Mouse (Mus musculus) cerebellum, adult 2 months (tissue): ENCODE results near the gene Lsp1. TPM values are rescaled to one million over a fixed set of nuclear protein-coding genes. Genes with fewer than 3 reads are reported as not detected.

ENCODE experiments used
- DNase-seq, 2 experiments: peaks; one replicate each; pipeline ENCODE4 v3.0.0; 2021
- H3K27ac ChIP-seq: fragments of 200-500 bp; 2 replicates; pipeline ENCODE4 v1.5.1; 2012; ENCODE audit warnings: low read length, control low read depth, inconsistent platforms; ENCODE audit not compliant: insufficient read depth
- H3K27me3 ChIP-seq: fragments of 200-500 bp; 2 replicates; pipeline ENCODE4 v1.6.1; 2012; ENCODE audit warnings: inconsistent platforms, mild to moderate bottlenecking, low read length, moderate library complexity; ENCODE audit not compliant: control insufficient read depth, insufficient read depth
- H3K4me1 ChIP-seq: fragments of 200-500 bp; 2 replicates; pipeline ENCODE4 v1.6.1; 2011; ENCODE audit warnings: low read length; ENCODE audit not compliant: control insufficient read depth, insufficient read depth
- H3K4me3 ChIP-seq: fragments of 200-500 bp; replicated peaks from 2 replicates; pipeline ENCODE3; 2011; ENCODE audit warnings: mild to moderate bottlenecking, low read depth, low read length, control low read depth; ENCODE audit not compliant: insufficient read depth
- CTCF ChIP-seq: fragments of 200-500 bp; IDR thresholded peaks from 2 replicates; pipeline ENCODE4 v1.5.1; 2011; ENCODE audit warnings: low read depth, mild to moderate bottlenecking, control low read depth, low read length, moderate library complexity, borderline replicate concordance; ENCODE audit not compliant: insufficient read depth
- POLR2A ChIP-seq: fragments of 200-500 bp; IDR thresholded peaks from 2 replicates; pipeline ENCODE4 v1.6.1; 2011; ENCODE audit warnings: low read length, control low read depth, borderline replicate concordance; ENCODE audit not compliant: insufficient read depth
- WGBS: fragments of 180-500 bp; shearing (Covaris S2); methylation state at CpG from one replicate; pipeline ENCODE4 v1.1.7; 2018; 5-methylcytosine and 5-hydroxymethylcytosine counted together
- polyA plus RNA-seq: library from polyadenylated mRNA; depleted of rRNA; stranded (reverse); fragments of >200 nt; gene quantifications from 2 replicates; pipeline ENCODE4 v1.2.3, GENCODE M21; 2012

Gene Lsp1
- polyA plus RNA-seq, 1 experiment, result 5.9 TPM

- 42% methylated on average over 15 of the region's 15 CpGs for WGBS
- no peak for DNase-seq
- H3K4me3 ChIP-seq, result no peak overlapping the region
Measured at GRCm38 (mm10) chr7:142471884-142472570, 11.4 kb downstream of the Lsp1 start.

DNA sequence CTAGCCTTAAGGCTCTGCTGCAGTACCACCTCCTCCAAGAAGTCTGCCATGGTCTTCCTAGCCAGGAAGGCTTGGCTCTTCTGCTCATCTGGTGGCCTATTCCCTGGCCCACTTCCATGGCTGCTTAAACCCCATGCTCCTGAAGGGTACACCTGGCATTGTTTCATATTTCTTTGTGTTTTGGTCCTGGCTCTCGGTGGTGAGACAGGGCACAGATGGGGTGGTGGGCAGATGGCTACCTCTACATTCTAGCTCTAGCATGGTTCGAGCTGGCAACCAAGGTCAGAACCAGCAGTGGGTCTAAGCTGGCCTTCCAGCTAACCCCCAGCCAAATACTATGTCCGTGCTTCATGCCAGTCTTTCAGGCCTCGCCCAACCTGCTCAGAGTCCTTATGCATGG is 12.3 kb downstream of the Lsp1 start:
- TF ChIP-seq CTCF (no peak), POLR2A (no peak)
- WGBS, result 24% methylated on average over 4 of the region's 4 CpGs
- no peaks in the 10 kb centered on the region for H3K27me3 ChIP-seq
- peak in 1 of 2 experiments; percentile 28 for DNase-seq
- H3K4me3 ChIP-seq, result no peak overlapping the region
- H3K27ac ChIP-seq, result no peak overlapping the region
- peaks cover 29% of the 10 kb centered on the region for H3K4me1 ChIP-seq

More at GRCm38 (mm10) chr7:142471884-142472570, 11.4 kb downstream of the Lsp1 start:
- no peaks in the 10 kb centered on the region for H3K27me3 ChIP-seq
- no peak overlapping the region for H3K27ac ChIP-seq
- no peak for TF ChIP-seq POLR2A
- no peak for TF ChIP-seq CTCF
- peaks cover 28% of the 10 kb centered on the region for H3K4me1 ChIP-seq

DNA sequence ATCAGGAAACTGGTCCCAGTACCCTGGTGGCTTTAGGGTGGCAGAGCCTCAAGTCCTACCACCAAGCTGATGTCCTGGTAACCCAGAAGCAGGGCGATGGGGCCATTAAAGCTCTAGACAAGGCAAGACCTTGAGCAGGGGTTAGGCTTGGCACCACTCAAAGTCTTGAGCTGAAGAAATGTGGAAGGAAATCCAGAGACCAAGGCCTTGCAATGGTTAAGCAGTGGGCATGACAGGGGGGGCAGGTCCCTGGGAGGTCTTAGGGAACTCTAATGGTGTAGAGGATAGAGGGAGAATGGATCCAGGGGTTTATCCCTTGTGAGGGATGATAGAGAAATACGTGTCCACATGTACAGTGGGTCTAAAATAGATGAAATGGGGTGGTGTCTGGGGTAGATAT is 12.9 kb downstream of the Lsp1 start:
- no peak overlapping the region for H3K27ac ChIP-seq
- H3K4me3 ChIP-seq, result no peak overlapping the region
- 93% methylated on average over 2 of the region's 2 CpGs for WGBS
- H3K4me1 ChIP-seq, result peaks cover 29% of the 10 kb centered on the region
- TF ChIP-seq POLR2A (no peak), CTCF (no peak)
- no peak for DNase-seq
- H3K27me3 ChIP-seq, result no peaks in the 10 kb centered on the region

DNA sequence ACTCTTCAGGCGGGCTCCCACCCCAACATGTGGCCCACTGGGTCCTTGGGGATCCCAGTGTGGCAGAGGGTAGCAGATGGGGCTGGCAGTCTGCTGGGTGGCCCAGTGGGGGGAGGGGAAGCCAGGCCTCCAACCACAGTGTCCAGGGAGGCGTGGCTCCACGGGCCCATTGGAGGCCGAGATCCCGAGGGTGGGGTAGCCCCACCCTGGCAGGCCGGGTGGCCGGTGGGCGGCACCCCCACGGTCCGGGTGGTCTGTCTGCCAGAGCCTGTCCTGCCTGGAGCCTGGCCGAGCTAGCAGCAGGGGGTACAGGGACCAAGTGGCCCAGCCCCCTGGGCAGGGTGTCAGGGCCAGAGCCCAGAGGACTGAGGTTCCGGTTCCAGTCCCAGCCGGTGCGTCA is 14.2 kb downstream of the Lsp1 start:
- no peak for DNase-seq
- WGBS, result 64% methylated on average over 14 of the region's 14 CpGs

DNA sequence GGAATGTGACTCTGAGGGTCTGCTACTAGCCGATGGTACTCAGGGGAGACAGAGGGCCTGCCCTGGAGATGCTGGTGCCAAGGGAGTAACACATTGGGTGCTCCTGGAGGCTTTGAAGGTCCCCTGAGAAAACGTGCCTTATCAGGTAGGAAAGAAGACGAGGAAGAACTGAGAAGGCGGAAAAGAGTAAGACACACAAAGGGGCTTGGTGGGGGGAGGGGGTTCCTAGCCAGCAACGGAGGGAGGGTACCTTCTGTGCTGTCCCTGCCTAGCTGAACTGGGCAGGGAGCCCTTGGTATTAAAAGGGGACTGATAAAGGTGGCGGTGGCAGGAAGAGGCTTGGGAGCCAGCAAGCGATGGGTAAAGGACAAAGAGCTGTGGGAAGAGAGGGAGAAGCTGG is 15.0 kb downstream of the Lsp1 start:
- Histone ChIP-seq H3K4me1 (peaks cover 29% of the 10 kb centered on the region), H3K4me3 (no peak overlapping the region), H3K27me3 (no peaks in the 10 kb centered on the region), H3K27ac (no peak overlapping the region)
- no peak for DNase-seq
- WGBS, result 63% methylated on average over 7 of the region's 7 CpGs
- TF ChIP-seq CTCF, result no peak
- no peak for TF ChIP-seq POLR2A

More for the DNA sequence above, 14.2 kb downstream of the Lsp1 start:
- Histone ChIP-seq H3K4me3 (no peak overlapping the region), H3K4me1 (peaks cover 29% of the 10 kb centered on the region), H3K27ac (no peak overlapping the region), H3K27me3 (no peaks in the 10 kb centered on the region)
- no peak for TF ChIP-seq CTCF
- no peak for TF ChIP-seq POLR2A

GRCm38 (mm10) chr7:142476271-142476670 is 15.7 kb downstream of the Lsp1 start:
- H3K4me3 ChIP-seq, result no peak overlapping the region
- no peak for TF ChIP-seq CTCF
- TF ChIP-seq POLR2A, result no peak
- H3K27me3 ChIP-seq, result no peaks in the 10 kb centered on the region
- H3K27ac ChIP-seq, result no peak overlapping the region
- H3K4me1 ChIP-seq, result peaks cover 29% of the 10 kb centered on the region
- 92% methylated on average over 5 of the region's 5 CpGs for WGBS
- no peak for DNase-seq

GRCm38 (mm10) chr7:142476795-142477452 is 16.3 kb downstream of the Lsp1 start:
- H3K27ac ChIP-seq, result no peak overlapping the region
- DNase-seq, result peak; percentile 41 to 55
- no peak overlapping the region for H3K4me3 ChIP-seq
- H3K27me3 ChIP-seq, result no peaks in the 10 kb centered on the region
- no peak for TF ChIP-seq CTCF
- H3K4me1 ChIP-seq, result peaks cover 24% of the 10 kb centered on the region
- WGBS, result 14% methylated on average over 13 of the region's 13 CpGs

- Histone ChIP-seq H3K27ac (no peak overlapping the region), H3K4me3 (no peak overlapping the region), H3K4me1 (peaks cover 14% of the 10 kb centered on the region), H3K27me3 (no peaks in the 10 kb centered on the region)
- WGBS, result 96% methylated on average over 6 of the region's 6 CpGs
- DNase-seq, result no peak
- TF ChIP-seq POLR2A, result no peak
- no peak for TF ChIP-seq CTCF
Measured at GRCm38 (mm10) chr7:142478001-142478400, 17.4 kb downstream of the Lsp1 start.
